Mouse (Mus musculus) mature B cell (primary cell): Measurements from ENCODE around the gene Il5.
"Not testable (repeated sequence)": the region's sequence is repeated elsewhere in the genome, so short reads cannot be mapped to it uniquely, and the experiment has no call there.

Experiments used
- in situ Hi-C: fragments of 300-500 bp; cut with MboI; formaldehyde crosslinking; loops from 2 replicates; pipeline ENCODE4 v1.14.3; 2019

The Il5 gene

GRCm38 (mm10) chr11:53745260-53745659 lies 24.7 kb downstream of the Il5 start:
- in situ Hi-C loops: no loop called here

- in situ Hi-C loops: no loop called here
Measured at GRCm38 (mm10) chr11:53747985-53748384, 27.4 kb downstream of the Il5 start.

- in situ Hi-C loops: no loop called here
Measured at GRCm38 (mm10) chr11:53748614-53749013, 28.0 kb downstream of the Il5 start.

GRCm38 (mm10) chr11:53749306-53749705 lies 28.7 kb downstream of the Il5 start:
- in situ Hi-C loops: no loop called here

- in situ Hi-C loops: no loop called here
Measured at GRCm38 (mm10) chr11:53749716-53750352, 29.2 kb downstream of the Il5 start.

GRCm38 (mm10) chr11:53755011-53755595 lies 34.5 kb downstream of the Il5 start:
- in situ Hi-C loops: no loop called here

GRCm38 (mm10) chr11:53757612-53758011 lies 37.0 kb downstream of the Il5 start:
- in situ Hi-C loops: no loop called here

GRCm38 (mm10) chr11:53758033-53758432 lies 37.4 kb downstream of the Il5 start:
- in situ Hi-C loops: not testable (repeated sequence)

GRCm38 (mm10) chr11:53758791-53759351 lies 38.3 kb downstream of the Il5 start:
- in situ Hi-C loops: no loop called here

- in situ Hi-C loops: loop anchor here (5.0 kb wide), 1 partner anchor 98 kb away; the partner anchor contains the start of gene Gm12216
Measured at GRCm38 (mm10) chr11:53759545-53760406, 39.2 kb downstream of the Il5 start.

- in situ Hi-C loops: loop anchor here (5.0 kb wide), 1 partner anchor 96 kb away; the partner anchor contains the start of gene Gm12216
Measured at GRCm38 (mm10) chr11:53761284-53761683, 40.7 kb downstream of the Il5 start.

- in situ Hi-C loops: loop anchor here (5.0 kb wide), 1 partner anchor 95 kb away; the partner anchor contains the start of gene Gm12216
Measured at GRCm38 (mm10) chr11:53761822-53762221, 41.2 kb downstream of the Il5 start.

- in situ Hi-C loops: loop anchor here (5.0 kb wide), 1 partner anchor 95 kb away; the partner anchor contains the start of gene Gm12216
Measured at GRCm38 (mm10) chr11:53762426-53762825, 41.8 kb downstream of the Il5 start.

- in situ Hi-C loops: loop anchor here (5.0 kb wide), 1 partner anchor 94 kb away; the partner anchor contains the start of gene Gm12216
Measured at GRCm38 (mm10) chr11:53762827-53763495, 42.4 kb downstream of the Il5 start.

- in situ Hi-C loops: loop anchor here (5.0 kb wide), 1 partner anchor 94 kb away; the partner anchor contains the start of gene Gm12216
Measured at GRCm38 (mm10) chr11:53763496-53764140, 43.0 kb downstream of the Il5 start.

- in situ Hi-C loops: loop anchor here (5.0 kb wide), 1 partner anchor 93 kb away; the partner anchor contains the start of gene Gm12216
Measured at GRCm38 (mm10) chr11:53764581-53764980, 44.0 kb downstream of the Il5 start.

- in situ Hi-C loops: no loop called here
Measured at GRCm38 (mm10) chr11:53768422-53769184, 48.0 kb downstream of the Il5 start.

- in situ Hi-C loops: no loop called here
Measured at GRCm38 (mm10) chr11:53769185-53769576, 48.6 kb downstream of the Il5 start.

GRCm38 (mm10) chr11:53769760-53770124 lies 49.1 kb downstream of the Il5 start, which contains the start of gene Irf1:
Gene Irf1, plus strand, starts transcription at chr11:53770014.
- in situ Hi-C loops: no loop called here
